Mouse (Mus musculus): ENCODE data around the gene Me1. TPM values are rescaled to one million over a fixed set of nuclear protein-coding genes. Genes with fewer than 3 reads are reported as not detected.

Me1 gene
- polyA plus RNA-seq, 1 experiment from 2014 or later: 10.3 TPM

GRCm38 (mm10) chr9:86643497-86643896, 52.3 kb downstream of the Me1 start:
- no peaks in the 10 kb centered on the region for H3K36me3 ChIP-seq (replicated peaks; ENCODE audit: insufficient read depth, low read length)
- DNase-seq (no peak), ATAC-seq (no peak)
- no peak overlapping the region for H3K4me2 ChIP-seq (ENCODE audit: low read depth, low read length)
- H3K27ac ChIP-seq (ENCODE audit: low read depth): no peak overlapping the region
- TF ChIP-seq EP300 (IDR thresholded peaks at IDR 0.05; ENCODE audit: low read depth): no peak
- no peak for TF ChIP-seq CTCF (IDR thresholded peaks at IDR 0.05; ENCODE audit: low read depth)
- H3K9me3 ChIP-seq (ENCODE audit: low read length): no peaks in the 10 kb centered on the region
- WGBS (ENCODE audit: insufficient replicate concordance): 76% methylated on average over 4 of the region's 4 CpGs
- no peaks in the 10 kb centered on the region for H3K27me3 ChIP-seq (ENCODE audit: insufficient read depth, low read length)
- H3K4me3 ChIP-seq (ENCODE audit: low read depth, low read length): no peak overlapping the region
- no peak overlapping the region for H3K9ac ChIP-seq (replicated peaks)
- no peaks in the 10 kb centered on the region for H3K4me1 ChIP-seq (ENCODE audit: insufficient read depth)

GRCm38 (mm10) chr9:86638771-86639170, 57.0 kb downstream of the Me1 start:
- Histone ChIP-seq H3K4me3 (ENCODE audit: low read depth, low read length) (no peak overlapping the region), H3K4me1 (ENCODE audit: insufficient read depth) (no peaks in the 10 kb centered on the region), H3K27me3 (ENCODE audit: insufficient read depth, low read length) (no peaks in the 10 kb centered on the region), H3K9ac (replicated peaks) (no peak overlapping the region), H3K36me3 (replicated peaks; ENCODE audit: insufficient read depth, low read length) (no peaks in the 10 kb centered on the region), H3K4me2 (ENCODE audit: low read depth, low read length) (no peak overlapping the region), H3K9me3 (ENCODE audit: low read length) (no peaks in the 10 kb centered on the region), H3K27ac (ENCODE audit: low read depth) (no peak overlapping the region)
- no peak for TF ChIP-seq EP300 (IDR thresholded peaks at IDR 0.05; ENCODE audit: low read depth)
- TF ChIP-seq CTCF (IDR thresholded peaks at IDR 0.05; ENCODE audit: low read depth): no peak
- DNase-seq: no peak
- no peak for ATAC-seq
- WGBS (ENCODE audit: insufficient replicate concordance): 48% methylated on average over 6 of the region's 6 CpGs

DNA sequence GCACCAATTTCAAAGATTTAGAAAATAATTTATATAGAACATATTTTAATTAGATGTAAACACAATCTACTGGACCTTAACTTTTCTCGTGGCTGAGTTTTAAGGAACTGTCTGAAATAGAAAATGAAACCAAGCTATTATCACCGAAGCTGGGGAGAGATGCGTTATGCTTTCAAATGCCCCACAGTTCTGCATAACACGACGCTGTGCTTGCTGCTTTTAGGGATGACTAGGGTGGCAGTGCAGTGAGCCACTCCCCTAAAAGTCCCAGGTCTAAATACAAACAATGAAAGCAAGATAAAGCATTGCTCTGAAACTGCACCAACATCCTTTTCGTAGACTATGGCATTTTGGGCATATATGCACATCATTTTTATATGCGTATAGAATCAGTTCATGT, 64.6 kb downstream of the Me1 start:
- no peak for ATAC-seq
- TF ChIP-seq EP300 (IDR thresholded peaks at IDR 0.05; ENCODE audit: low read depth) (no peak), CTCF (IDR thresholded peaks at IDR 0.05; ENCODE audit: low read depth) (no peak)
- Histone ChIP-seq H3K27me3 (ENCODE audit: insufficient read depth, low read length) (no peaks in the 10 kb centered on the region), H3K4me3 (ENCODE audit: low read depth, low read length) (no peak overlapping the region), H3K27ac (ENCODE audit: low read depth) (no peak overlapping the region), H3K9me3 (ENCODE audit: low read length) (no peaks in the 10 kb centered on the region), H3K4me2 (ENCODE audit: low read depth, low read length) (peak overlapping the region; percentile 24; the same call in 1 of the 2 replicates), H3K4me1 (ENCODE audit: insufficient read depth) (no peaks in the 10 kb centered on the region), H3K9ac (replicated peaks) (no peak overlapping the region), H3K36me3 (replicated peaks; ENCODE audit: insufficient read depth, low read length) (no peaks in the 10 kb centered on the region)
- 43% methylated on average over 7 of the region's 7 CpGs for WGBS (ENCODE audit: insufficient replicate concordance)
- DNase-seq: no peak

GRCm38 (mm10) chr9:86630352-86630931, 65.3 kb downstream of the Me1 start:
- Histone ChIP-seq H3K27me3 (ENCODE audit: insufficient read depth, low read length) (no peaks in the 10 kb centered on the region), H3K27ac (ENCODE audit: low read depth) (no peak overlapping the region), H3K9me3 (ENCODE audit: low read length) (no peaks in the 10 kb centered on the region), H3K36me3 (replicated peaks; ENCODE audit: insufficient read depth, low read length) (no peaks in the 10 kb centered on the region), H3K4me2 (ENCODE audit: low read depth, low read length) (no peak overlapping the region), H3K4me3 (ENCODE audit: low read depth, low read length) (no peak overlapping the region), H3K9ac (replicated peaks) (no peak overlapping the region), H3K4me1 (ENCODE audit: insufficient read depth) (no peaks in the 10 kb centered on the region)
- DNase-seq: no peak
- TF ChIP-seq EP300 (IDR thresholded peaks at IDR 0.05; ENCODE audit: low read depth) (no peak), CTCF (IDR thresholded peaks at IDR 0.05; ENCODE audit: low read depth) (no peak)
- ATAC-seq: no peak
- WGBS (ENCODE audit: insufficient replicate concordance): 78% methylated on average over 5 of the region's 5 CpGs

GRCm38 (mm10) chr9:86629379-86629778, 66.4 kb downstream of the Me1 start:
- ATAC-seq: no peak
- TF ChIP-seq EP300 (IDR thresholded peaks at IDR 0.05; ENCODE audit: low read depth) (no peak), CTCF (IDR thresholded peaks at IDR 0.05; ENCODE audit: low read depth) (no peak)
- Histone ChIP-seq H3K9me3 (ENCODE audit: low read length) (no peaks in the 10 kb centered on the region), H3K9ac (replicated peaks) (no peak overlapping the region), H3K4me2 (ENCODE audit: low read depth, low read length) (no peak overlapping the region), H3K27ac (ENCODE audit: low read depth) (no peak overlapping the region), H3K36me3 (replicated peaks; ENCODE audit: insufficient read depth, low read length) (no peaks in the 10 kb centered on the region), H3K4me1 (ENCODE audit: insufficient read depth) (no peaks in the 10 kb centered on the region), H3K27me3 (ENCODE audit: insufficient read depth, low read length) (no peaks in the 10 kb centered on the region), H3K4me3 (ENCODE audit: low read depth, low read length) (no peak overlapping the region)
- no peak for DNase-seq
- 79% methylated on average over 6 of the region's 6 CpGs for WGBS (ENCODE audit: insufficient replicate concordance)

DNA sequence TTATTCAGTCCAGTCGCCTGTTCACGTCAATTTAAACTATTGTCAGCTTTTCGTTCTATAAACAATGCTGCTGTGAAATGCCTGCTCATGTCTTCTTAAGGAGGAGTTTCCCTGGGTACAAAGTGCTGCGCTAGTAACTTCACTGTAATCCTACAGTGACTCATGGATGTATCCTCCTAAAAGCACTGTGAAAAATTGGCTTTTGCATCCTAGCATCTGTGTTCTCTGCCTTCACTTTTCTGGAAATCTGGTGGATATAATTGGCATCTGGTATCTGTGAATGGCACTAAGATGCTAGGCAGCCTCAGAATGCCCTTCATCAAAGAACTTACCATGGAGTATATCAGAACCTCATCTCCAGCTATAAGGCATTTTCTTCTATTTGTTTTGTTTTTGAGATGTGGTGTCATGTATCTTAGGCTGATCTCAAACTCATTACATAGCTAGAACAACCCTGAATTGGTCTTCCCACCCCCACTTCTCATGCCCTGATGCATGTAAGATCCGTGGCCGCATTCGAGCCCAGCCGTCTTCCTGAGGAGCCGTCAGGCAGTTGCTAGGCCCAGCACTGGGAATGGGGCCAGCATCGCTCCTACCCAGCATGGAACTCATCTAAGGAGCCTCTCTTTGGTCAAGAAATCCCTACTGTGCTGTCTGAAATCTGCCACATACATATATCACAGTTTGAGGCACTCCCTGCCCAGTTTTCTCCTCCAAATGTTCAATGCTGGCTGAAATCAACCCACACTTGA, 67.8 kb downstream of the Me1 start:
- no peaks in the 10 kb centered on the region for H3K27me3 ChIP-seq (ENCODE audit: insufficient read depth, low read length)
- no peak for DNase-seq
- H3K9me3 ChIP-seq (ENCODE audit: low read length): no peaks in the 10 kb centered on the region
- no peak overlapping the region for H3K4me2 ChIP-seq (ENCODE audit: low read depth, low read length)
- H3K9ac ChIP-seq (replicated peaks): no peak overlapping the region
- no peak overlapping the region for H3K4me3 ChIP-seq (ENCODE audit: low read depth, low read length)
- H3K4me1 ChIP-seq (ENCODE audit: insufficient read depth): no peaks in the 10 kb centered on the region
- 75% methylated on average over 10 of the region's 10 CpGs for WGBS (ENCODE audit: insufficient replicate concordance)
- no peaks in the 10 kb centered on the region for H3K36me3 ChIP-seq (replicated peaks; ENCODE audit: insufficient read depth, low read length)
- TF ChIP-seq EP300 (IDR thresholded peaks at IDR 0.05; ENCODE audit: low read depth) (no peak), CTCF (IDR thresholded peaks at IDR 0.05; ENCODE audit: low read depth) (no peak)
- no peak for ATAC-seq
- H3K27ac ChIP-seq (ENCODE audit: low read depth): no peak overlapping the region

Measured in liver, postnatal 0 days (tissue).